Mouse (Mus musculus) left cerebral cortex, adult 11 months (tissue): ENCODE results near the gene Polr3e.

Experiments
- DNase-seq: peaks from one replicate; pipeline ENCODE4 v3.0.0; 2022; ENCODE audit warnings: low spot score

Gene Polr3e

GRCm38 (mm10) chr7:120917592-120918461 lies at the start of gene Polr3e:
Gene Polr3e (plus strand): TSS chr7:120917744.
- peak; percentile 99 for DNase-seq

GRCm38 (mm10) chr7:120869883-120870282 lies 47.7 kb upstream of the Polr3e start:
- DNase-seq: no peak

GRCm38 (mm10) chr7:120870431-120871008 lies 47.0 kb upstream of the Polr3e start:
- DNase-seq: no peak

GRCm38 (mm10) chr7:120873083-120873482 lies 44.5 kb upstream of the Polr3e start:
- DNase-seq: no peak

GRCm38 (mm10) chr7:120874021-120874420 lies 43.5 kb upstream of the Polr3e start:
- DNase-seq: no peak

- DNase-seq: no peak
Observed at GRCm38 (mm10) chr7:120874764-120875539, 42.6 kb upstream of the Polr3e start.

GRCm38 (mm10) chr7:120875540-120876388 lies 41.8 kb upstream of the Polr3e start:
- no peak for DNase-seq

- no peak for DNase-seq
Observed at GRCm38 (mm10) chr7:120878271-120878670, 39.3 kb upstream of the Polr3e start.

GRCm38 (mm10) chr7:120879972-120880371 lies 37.6 kb upstream of the Polr3e start:
- DNase-seq: no peak

- no peak for DNase-seq
Observed at GRCm38 (mm10) chr7:120880770-120881169, 36.8 kb upstream of the Polr3e start.

- no peak for DNase-seq
Observed at GRCm38 (mm10) chr7:120881451-120881850, 36.1 kb upstream of the Polr3e start.

- DNase-seq: no peak
Observed at GRCm38 (mm10) chr7:120882674-120883073, 34.9 kb upstream of the Polr3e start.

- no peak for DNase-seq
Observed at GRCm38 (mm10) chr7:120883523-120884290, 33.8 kb upstream of the Polr3e start.

- DNase-seq: no peak
Observed at GRCm38 (mm10) chr7:120884746-120885145, 32.8 kb upstream of the Polr3e start.

- DNase-seq: no peak
Observed at GRCm38 (mm10) chr7:120893123-120893522, 24.4 kb upstream of the Polr3e start.

- no peak for DNase-seq
Observed at GRCm38 (mm10) chr7:120897054-120897453, 20.5 kb upstream of the Polr3e start.

GRCm38 (mm10) chr7:120897711-120898335 lies 19.7 kb upstream of the Polr3e start:
- no peak for DNase-seq

GRCm38 (mm10) chr7:120900191-120900590 lies 17.4 kb upstream of the Polr3e start:
- DNase-seq: no peak

- no peak for DNase-seq
Observed at GRCm38 (mm10) chr7:120901701-120902100, 15.8 kb upstream of the Polr3e start.

- DNase-seq: no peak
Observed at GRCm38 (mm10) chr7:120902931-120903330, 14.6 kb upstream of the Polr3e start.
